Mouse (Mus musculus) retina, postnatal 1 day (tissue): Measurements from ENCODE around the gene Sars.

Experiments
- DNase-seq: peaks from one replicate; pipeline ENCODE4 v3.0.0-alpha.2; 2012

The Sars gene

GRCm38 (mm10) chr3:108423844-108424801, 20.9 kb downstream of the Sars start:
- DNase-seq: peak; percentile 78

GRCm38 (mm10) chr3:108423006-108423405, 22.0 kb downstream of the Sars start:
- no peak for DNase-seq

- peak; percentile 92 for DNase-seq
Measured at GRCm38 (mm10) chr3:108415831-108416223, 29.2 kb downstream of the Sars start.

- DNase-seq: peak; percentile 60
Measured at GRCm38 (mm10) chr3:108414857-108415830, 29.9 kb downstream of the Sars start, which contains the start of gene Celsr2. Gene Celsr2 (minus strand): TSS chr3:108415552.

GRCm38 (mm10) chr3:108413634-108414360, 31.2 kb downstream of the Sars start:
- no peak for DNase-seq

- peak; percentile 83 for DNase-seq
Measured at GRCm38 (mm10) chr3:108411754-108412121, 33.3 kb downstream of the Sars start.

- peak; percentile 39 for DNase-seq
Measured at GRCm38 (mm10) chr3:108411026-108411753, 33.8 kb downstream of the Sars start.

GRCm38 (mm10) chr3:108410359-108410714, 34.7 kb downstream of the Sars start:
- peak; percentile 56 for DNase-seq

- DNase-seq: peak; percentile 38
Measured at GRCm38 (mm10) chr3:108409656-108410358, 35.2 kb downstream of the Sars start.

- DNase-seq: no peak
Measured at GRCm38 (mm10) chr3:108408517-108409008, 36.4 kb downstream of the Sars start.

GRCm38 (mm10) chr3:108406306-108406885, 38.6 kb downstream of the Sars start:
- peak; percentile 58 for DNase-seq

- DNase-seq: no peak
Measured at GRCm38 (mm10) chr3:108405536-108406305, 39.3 kb downstream of the Sars start.

- DNase-seq: no peak
Measured at GRCm38 (mm10) chr3:108402528-108402920, 42.5 kb downstream of the Sars start.

- peak; percentile 96 for DNase-seq
Measured at GRCm38 (mm10) chr3:108401692-108402527, 43.1 kb downstream of the Sars start.

- no peak for DNase-seq
Measured at GRCm38 (mm10) chr3:108400442-108400841, 44.6 kb downstream of the Sars start.

GRCm38 (mm10) chr3:108398281-108398680, 46.7 kb downstream of the Sars start:
- no peak for DNase-seq

GRCm38 (mm10) chr3:108392793-108393192, 52.2 kb downstream of the Sars start:
- DNase-seq: peak; percentile 67

- no peak for DNase-seq
Measured at GRCm38 (mm10) chr3:108392299-108392698, 52.7 kb downstream of the Sars start.

GRCm38 (mm10) chr3:108389111-108389545, 55.9 kb downstream of the Sars start:
- peak; percentile 98 for DNase-seq
